Mouse (Mus musculus) C2C12 (cell line): ENCODE results near the gene Sox2. TPM values are rescaled to one million over a fixed set of nuclear protein-coding genes. Genes with fewer than 3 reads are reported as not detected.
A peak's percentile ranks its signal among the peaks of the same experiment; 100 is the strongest.

Experiments used
- H3K27me3 ChIP-seq: one replicate; pipeline ENCODE4 v1.6.1; 2011; ENCODE audit not compliant: control insufficient read depth, insufficient read depth, insufficient read length
- H3K36me3 ChIP-seq: one replicate; pipeline ENCODE4 v1.6.1; 2011; ENCODE audit not compliant: control insufficient read depth, insufficient read depth
- H3K4me3 ChIP-seq: one replicate; pipeline ENCODE4 v1.5.1; 2011; ENCODE audit warnings: mild to moderate bottlenecking, control low read depth; ENCODE audit not compliant: poor library complexity, insufficient read depth, severe bottlenecking
- H3K79me2 ChIP-seq: one replicate; pipeline ENCODE4 v1.6.1; 2011; ENCODE audit not compliant: control insufficient read depth, insufficient read depth
- H3K79me3 ChIP-seq: one replicate; pipeline ENCODE4 v1.6.1; 2011; ENCODE audit warnings: low read depth, control low read depth
- H3ac ChIP-seq: one replicate; pipeline ENCODE3; 2011; ENCODE audit warnings: low read depth; ENCODE audit not compliant: control insufficient read depth, insufficient read length
- CEBPB ChIP-seq: IDR thresholded peaks from one replicate; pipeline ENCODE4 v1.6.1; 2011; ENCODE audit warnings: low read depth, mild to moderate bottlenecking, control low read depth, moderate library complexity
- CTCF ChIP-seq: IDR thresholded peaks from one replicate; pipeline ENCODE4 v1.5.1; 2011; ENCODE audit not compliant: control insufficient read depth, insufficient read depth, insufficient read length
- FOSL1 ChIP-seq: IDR thresholded peaks from one replicate; pipeline ENCODE4 v1.8.0; 2011; ENCODE audit warnings: mild to moderate bottlenecking, low read length; ENCODE audit not compliant: poor library complexity, insufficient read depth, severe bottlenecking
- MAX ChIP-seq: IDR thresholded peaks from one replicate; pipeline ENCODE4 v1.6.1; 2011; ENCODE audit warnings: mild to moderate bottlenecking, control low read depth
- MYOD1 ChIP-seq: IDR thresholded peaks from one replicate; pipeline ENCODE4 v1.6.1; 2011; ENCODE audit warnings: low read depth; ENCODE audit not compliant: control insufficient read depth, insufficient read length
- MYOG ChIP-seq: IDR thresholded peaks from one replicate; pipeline ENCODE4 v1.6.1; 2011; ENCODE audit not compliant: control insufficient read depth, insufficient read length; ENCODE audit errors: extremely low read depth
- USF1 ChIP-seq: IDR thresholded peaks from one replicate; pipeline ENCODE4 v1.6.1; 2011; ENCODE audit warnings: low read depth, mild to moderate bottlenecking, control low read depth, moderate library complexity
- polyA plus RNA-seq: library from polyadenylated mRNA; unstranded; fragments of >200 nt; fragmentation: generic; extraction: Trizol; gene quantifications from one replicate; pipeline ENCODE4 v1.2.1, GENCODE M21; 2012; ENCODE audit warnings: missing spikeins

Gene Sox2
- polyA plus RNA-seq, 1 experiment, result 0.01 TPM

DNA sequence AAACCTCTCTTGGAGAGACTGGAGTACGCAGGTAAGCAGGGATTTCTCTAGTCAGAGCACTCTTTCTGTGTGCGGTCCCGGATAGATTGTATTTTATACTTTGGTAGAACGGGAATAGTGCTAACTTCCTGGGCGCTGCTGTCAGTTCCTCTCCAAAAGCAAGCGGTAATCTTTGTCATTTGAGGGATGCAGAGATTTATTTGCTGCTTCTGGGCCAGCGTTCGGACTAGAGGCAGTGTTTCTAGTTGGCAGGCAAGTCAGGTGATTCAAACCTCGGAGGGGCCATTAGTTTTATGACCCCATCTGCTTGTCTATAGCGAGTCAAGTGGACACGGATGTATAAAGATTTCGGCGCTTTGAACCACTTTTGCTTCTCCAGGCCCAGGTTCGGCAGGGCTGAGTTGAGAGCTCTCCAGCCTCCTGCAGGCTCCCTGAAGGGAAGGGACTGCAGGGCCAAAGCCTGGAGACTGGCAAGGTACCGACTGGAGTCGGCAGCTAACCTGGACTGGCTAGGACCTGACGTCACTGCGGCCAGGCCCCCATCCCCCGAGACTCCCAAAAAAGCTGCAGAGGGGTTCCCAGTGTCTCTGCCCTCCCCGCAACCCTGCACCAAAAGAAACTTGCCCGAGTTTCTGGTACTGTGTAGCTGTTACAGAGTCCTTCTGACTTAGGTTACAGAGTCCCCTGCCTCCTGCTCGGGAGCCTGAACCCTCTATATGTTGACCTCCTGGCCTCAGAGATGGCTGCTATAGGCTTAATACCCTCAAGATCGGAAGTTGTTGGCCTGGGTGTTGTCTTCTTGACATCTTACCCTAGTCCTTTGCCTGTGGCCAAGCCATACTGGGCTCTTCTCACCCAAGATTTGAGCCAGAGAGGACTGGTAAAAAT lies 6.9 kb downstream of the Sox2 start:
- peaks cover 31% of the 10 kb centered on the region for H3K27me3 ChIP-seq
- no peaks in the 10 kb centered on the region for H3K79me3 ChIP-seq
- no peaks in the 10 kb centered on the region for H3K36me3 ChIP-seq
- H3ac ChIP-seq, result no peak overlapping the region
- no peak overlapping the region for H3K4me3 ChIP-seq
- TF ChIP-seq FOSL1, result no peak
- TF ChIP-seq USF1, result no peak
- no peak for TF ChIP-seq MYOD1
- TF ChIP-seq MYOG, result no peak
- no peak for TF ChIP-seq CEBPB
- TF ChIP-seq CTCF, result no peak
- no peak for TF ChIP-seq MAX
- H3K79me2 ChIP-seq, result no peaks in the 10 kb centered on the region

DNA sequence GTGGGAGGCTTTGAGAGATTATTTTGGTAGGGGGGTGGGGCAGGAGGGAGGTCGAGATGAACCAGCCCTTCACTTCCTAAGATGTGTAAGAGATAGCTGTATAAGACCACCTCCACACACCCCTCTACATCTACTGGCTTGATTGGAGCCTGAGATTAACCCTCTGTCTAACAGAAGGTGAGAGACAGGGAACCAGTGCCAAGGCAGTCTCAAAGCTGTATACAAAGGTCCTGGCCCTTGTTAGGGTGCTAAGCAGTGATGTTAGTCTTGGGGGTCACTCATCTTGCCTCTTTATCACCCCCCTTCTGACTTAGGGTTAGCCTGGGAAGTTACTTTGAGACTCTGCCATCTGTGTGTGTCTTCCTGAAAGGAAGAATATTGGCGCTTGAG lies 7.5 kb downstream of the Sox2 start:
- Histone ChIP-seq H3K79me3 (no peaks in the 10 kb centered on the region), H3K27me3 (peaks cover 33% of the 10 kb centered on the region), H3K79me2 (no peaks in the 10 kb centered on the region), H3ac (no peak overlapping the region), H3K4me3 (no peak overlapping the region), H3K36me3 (no peaks in the 10 kb centered on the region)
- TF ChIP-seq MAX (no peak), MYOD1 (no peak), USF1 (no peak), CEBPB (no peak), MYOG (no peak), CTCF (no peak), FOSL1 (no peak)

DNA sequence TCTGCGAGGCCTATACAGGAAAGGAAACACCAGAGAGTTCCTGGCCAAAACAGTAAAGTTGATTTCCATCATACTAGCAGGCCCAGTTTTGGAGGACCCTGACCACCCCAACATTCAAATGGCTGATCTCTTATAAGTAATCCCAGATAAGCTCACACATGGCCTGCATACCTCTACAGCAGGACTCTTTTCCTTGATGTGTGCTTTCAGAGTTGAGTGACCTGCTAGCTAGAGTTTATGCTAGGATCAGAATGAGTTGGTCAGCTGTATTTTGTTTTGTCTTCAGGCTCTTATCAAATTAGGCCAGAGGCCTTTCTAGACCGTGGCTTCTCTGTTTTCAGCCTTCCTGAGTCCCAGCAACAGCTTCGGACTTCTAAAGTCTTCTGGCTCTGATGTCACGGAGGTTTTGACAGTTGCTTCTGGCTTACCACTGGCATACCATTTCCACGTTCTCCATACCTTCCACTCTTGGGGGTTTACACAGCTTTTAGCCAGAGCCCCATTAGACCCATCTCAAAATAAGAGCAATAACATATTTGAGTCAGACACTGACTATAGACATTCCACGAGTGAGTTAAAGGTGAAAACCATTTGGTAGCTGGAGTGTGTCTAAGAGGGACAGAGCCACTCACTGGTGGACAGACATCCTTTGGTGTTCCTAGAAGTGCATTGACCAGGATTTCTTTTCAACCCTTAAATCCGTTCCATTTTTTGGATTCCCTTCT lies 8.2 kb downstream of the Sox2 start:
- no peak overlapping the region for H3ac ChIP-seq
- no peaks in the 10 kb centered on the region for H3K79me3 ChIP-seq
- H3K27me3 ChIP-seq, result peaks cover 40% of the 10 kb centered on the region
- H3K79me2 ChIP-seq, result no peaks in the 10 kb centered on the region
- H3K4me3 ChIP-seq, result no peak overlapping the region
- TF ChIP-seq MYOD1 (no peak), CEBPB (no peak), USF1 (no peak), CTCF (no peak), FOSL1 (no peak), MAX (no peak), MYOG (no peak)
- H3K36me3 ChIP-seq, result no peaks in the 10 kb centered on the region

DNA sequence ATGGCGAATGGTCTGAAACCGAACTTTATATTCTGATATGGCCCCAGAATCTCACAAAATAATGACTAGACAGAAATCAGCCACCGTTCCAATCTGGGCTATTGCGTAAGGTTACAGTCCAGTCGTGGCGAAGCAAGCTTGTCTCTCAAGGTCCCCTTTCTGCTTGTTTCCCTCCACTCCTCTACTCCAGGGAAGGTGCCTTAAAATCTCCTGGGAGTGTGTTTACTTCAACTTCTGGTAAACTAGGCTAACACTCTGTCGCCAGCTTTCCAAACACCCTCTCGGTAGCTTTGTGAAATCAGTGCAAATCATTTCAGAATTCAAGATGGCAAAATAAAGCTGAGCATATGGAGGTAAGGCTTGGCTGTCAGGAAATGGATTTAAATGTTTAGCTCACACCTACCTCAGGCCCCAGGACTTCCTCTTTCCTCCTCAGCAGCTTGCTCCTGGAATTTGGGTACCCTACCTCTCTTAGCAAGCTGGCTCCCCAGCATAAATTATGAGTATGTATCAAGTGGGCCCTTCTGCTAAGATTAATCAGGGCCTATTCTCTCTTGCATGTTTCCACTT lies 8.8 kb downstream of the Sox2 start:
- H3ac ChIP-seq, result no peak overlapping the region

DNA sequence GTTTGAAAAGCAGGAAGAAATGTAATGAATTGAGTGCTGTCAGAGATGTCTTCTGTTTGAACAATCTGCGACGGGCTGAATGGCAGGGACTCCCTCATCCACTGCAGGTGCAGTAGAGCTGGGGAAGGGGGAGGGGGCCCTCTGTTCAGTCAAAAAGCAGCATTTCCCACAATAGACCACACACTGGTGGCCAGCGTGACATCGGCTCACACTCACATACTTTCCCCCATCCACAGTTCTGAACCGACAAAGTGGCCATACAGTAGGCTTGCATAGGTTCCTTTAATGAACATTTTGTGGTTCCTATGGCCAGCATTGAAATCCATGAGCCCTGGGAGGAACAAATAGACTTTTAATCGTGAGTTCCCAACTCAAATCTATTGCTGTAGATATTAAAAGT lies 9.7 kb downstream of the Sox2 start:
- no peaks in the 10 kb centered on the region for H3K79me2 ChIP-seq
- no peak overlapping the region for H3ac ChIP-seq
- H3K79me3 ChIP-seq, result no peaks in the 10 kb centered on the region
- no peaks in the 10 kb centered on the region for H3K36me3 ChIP-seq
- H3K4me3 ChIP-seq, result no peak overlapping the region
- H3K27me3 ChIP-seq, result peaks cover 48% of the 10 kb centered on the region
- TF ChIP-seq FOSL1 (no peak), CEBPB (no peak), CTCF (no peak), MAX (no peak), USF1 (no peak), MYOD1 (no peak), MYOG (no peak)

More for the DNA sequence above, 8.8 kb downstream of the Sox2 start:
- no peak overlapping the region for H3K4me3 ChIP-seq
- TF ChIP-seq CEBPB (peak; percentile 9), MAX (no peak), MYOD1 (no peak)
- no peaks in the 10 kb centered on the region for H3K36me3 ChIP-seq
- H3K79me3 ChIP-seq, result no peaks in the 10 kb centered on the region
- peaks cover 45% of the 10 kb centered on the region for H3K27me3 ChIP-seq
- no peaks in the 10 kb centered on the region for H3K79me2 ChIP-seq
